Mouse (Mus musculus) erythroblast, embryonic 14.5 days (primary cell): ENCODE data around the gene Fam208a.

Source experiments
- GATA1 ChIP-seq: IDR thresholded peaks from 2 replicates; pipeline ENCODE4 v1.6.1; 2012; ENCODE audit warnings: low read length, inconsistent platforms, mixed read lengths
- TAL1 ChIP-seq: IDR thresholded peaks from 3 replicates; pipeline ENCODE4 v1.6.1; 2012; ENCODE audit warnings: low read length, inconsistent platforms, mixed read lengths

GRCm38 (mm10) chr14:27393806-27394205, 34.8 kb upstream of the Fam208a start:
- TF ChIP-seq TAL1 (no peak), GATA1 (no peak)
